Mouse (Mus musculus) intestine, embryonic 14.5 days (tissue): ENCODE results near the gene Celf5. TPM values are rescaled to one million over a fixed set of nuclear protein-coding genes. Genes with fewer than 3 reads are reported as not detected.
A peak's percentile ranks its signal among the peaks of the same experiment; 100 is the strongest.

Experiments used
- ATAC-seq: fragments of 200-750 bp; cut with Nextera tagmentation; replicated peaks from 2 replicates; pipeline ENCODE4 v1.8.0; 2017; ENCODE audit warnings: low read depth, moderate number of reproducible peaks, moderate TSS enrichment, moderate library complexity; ENCODE audit not compliant: low FRiP score, low TSS enrichment
- DNase-seq: peaks from one replicate; pipeline ENCODE4 v3.0.0-alpha.2; 2018; ENCODE audit warnings: low spot score
- H3K27ac ChIP-seq: fragments of 300-500 bp; sonication (generic); 2 replicates; pipeline ENCODE4 v1.5.1; 2014; ENCODE audit warnings: low read depth, mild to moderate bottlenecking, control low read depth
- H3K27me3 ChIP-seq: fragments of 300-500 bp; sonication (generic); replicated peaks from 2 replicates; pipeline ENCODE4 v1.6.1; 2014; ENCODE audit warnings: low read length, control low read depth; ENCODE audit not compliant: control insufficient read depth, insufficient read depth
- H3K36me3 ChIP-seq: fragments of 300-500 bp; sonication (generic); 2 replicates; pipeline ENCODE4 v1.6.1; 2014; ENCODE audit warnings: low read length, control low read depth; ENCODE audit not compliant: control insufficient read depth, insufficient read depth
- H3K4me1 ChIP-seq: fragments of 300-500 bp; sonication (generic); replicated peaks from 2 replicates; pipeline ENCODE4 v1.6.1; 2014; ENCODE audit warnings: low read length, control low read depth, mixed read lengths; ENCODE audit not compliant: control insufficient read depth, insufficient read depth
- H3K4me2 ChIP-seq: fragments of 300-500 bp; sonication (generic); 2 replicates; pipeline ENCODE4 v1.6.1; 2014; ENCODE audit warnings: low read length
- H3K4me3 ChIP-seq: fragments of 300-500 bp; sonication (generic); 2 replicates; pipeline ENCODE4 v1.5.1; 2014; ENCODE audit warnings: low read depth, low read length, control low read depth, mixed read lengths
- H3K9ac ChIP-seq: fragments of 300-500 bp; sonication (generic); 2 replicates; pipeline ENCODE4 v1.6.1; 2014; ENCODE audit warnings: mild to moderate bottlenecking, low read length
- H3K9me3 ChIP-seq: fragments of 300-500 bp; sonication (generic); 2 replicates; pipeline ENCODE4 v1.6.1; 2016; ENCODE audit warnings: low read length, control low read depth; ENCODE audit not compliant: control insufficient read depth
- WGBS: fragments of 180-500 bp; shearing (Covaris S2); extraction: QIAGEN DNeasy Blood & Tissue Kit; methylation state at CpG from one replicate; pipeline ENCODE4 v1.1.7; 2014; 5-methylcytosine and 5-hydroxymethylcytosine counted together
- polyA plus RNA-seq: library from polyadenylated mRNA; unstranded; fragments of >200 nt; fragmentation: Nextera tagmentation; extraction: Ambion mirVana; gene quantifications from 2 replicates; pipeline ENCODE4 v1.2.1, GENCODE M21; 2014

The Celf5 gene
- polyA plus RNA-seq, 1 experiment from 2014 or later = 1.3 TPM

DNA sequence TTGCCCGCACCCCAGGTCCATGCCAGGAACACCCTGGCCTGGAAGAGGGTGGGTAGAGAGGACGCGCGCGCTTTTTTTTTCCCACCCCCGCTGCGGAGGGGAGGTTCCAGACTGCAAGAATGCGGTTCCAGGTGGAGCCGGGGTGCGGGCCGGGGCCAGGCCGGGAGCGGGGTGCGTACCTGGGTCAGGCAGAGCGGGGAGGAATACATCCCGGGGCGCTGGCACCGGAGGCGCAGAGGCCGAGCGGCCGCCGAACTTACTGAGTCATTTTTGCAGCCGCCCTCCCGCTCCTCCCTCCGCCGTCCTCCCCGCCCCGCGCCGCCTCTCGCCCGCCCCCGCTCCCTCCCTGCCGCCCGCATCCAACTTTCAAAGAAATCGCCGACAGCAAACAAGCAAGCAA lies 55.6 kb downstream of the Celf5 start:
- DNase-seq (no peak), ATAC-seq (no peak)
- H3K4me1 ChIP-seq = peaks cover 23% of the 10 kb centered on the region
- H3K9me3 ChIP-seq = no peaks in the 10 kb centered on the region
- H3K4me3 ChIP-seq = peak overlapping the region; percentile 58
- H3K27me3 ChIP-seq = peaks cover 3% of the 10 kb centered on the region; the same call in 1 of the 2 replicates
- peak overlapping the region; percentile 75 for H3K4me2 ChIP-seq
- H3K36me3 ChIP-seq = no peaks in the 10 kb centered on the region
- 0 out of 2 replicates have a peak overlapping the region, but pooled peaks have one; percentile 33 for H3K27ac ChIP-seq
- H3K9ac ChIP-seq = peak overlapping the region; percentile 65
- WGBS = 1% methylated on average over 38 of the region's 38 CpGs

DNA sequence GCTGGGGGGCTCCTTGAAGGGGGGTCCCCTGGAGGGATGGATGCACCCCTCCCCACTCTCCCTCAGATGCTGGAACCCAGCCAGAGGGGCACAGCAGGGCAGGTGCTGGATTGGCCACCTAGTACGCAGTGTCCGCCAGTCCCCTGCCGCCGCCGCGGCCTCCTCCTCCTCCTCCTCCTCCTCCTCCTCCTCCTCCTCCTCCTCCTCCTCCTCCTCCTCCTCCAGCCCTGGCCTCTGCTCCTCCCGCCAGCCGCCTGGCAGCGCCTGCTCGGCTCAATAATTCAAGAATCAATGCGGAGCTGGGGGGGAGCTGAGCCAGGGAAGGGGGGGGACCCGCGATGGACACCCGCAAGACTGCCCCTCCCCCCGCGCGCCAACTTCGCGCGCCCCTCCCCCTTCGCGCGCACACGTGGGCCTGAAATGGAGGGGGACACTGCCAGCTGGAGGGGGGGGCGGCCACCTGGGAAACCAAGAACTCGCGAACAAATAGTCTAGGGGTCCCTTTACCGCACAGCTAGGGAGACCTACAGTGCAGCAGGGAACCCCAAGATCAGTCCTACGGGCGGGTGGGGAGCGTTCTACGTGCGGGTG lies 56.3 kb downstream of the Celf5 start:
- peaks cover 23% of the 10 kb centered on the region for H3K4me1 ChIP-seq
- ATAC-seq (no peak), DNase-seq (no peak)
- H3K27me3 ChIP-seq = peaks cover 3% of the 10 kb centered on the region; the same call in 1 of the 2 replicates
- H3K27ac ChIP-seq = 0 out of 2 replicates have a peak overlapping the region, but pooled peaks have one; percentile 33
- H3K4me3 ChIP-seq = peak overlapping the region; percentile 58
- peak overlapping the region; percentile 75 for H3K4me2 ChIP-seq
- no peaks in the 10 kb centered on the region for H3K9me3 ChIP-seq
- under 1% methylated on average over 21 of the region's 33 CpGs for WGBS
- H3K36me3 ChIP-seq = no peaks in the 10 kb centered on the region
- peak overlapping the region; percentile 65 for H3K9ac ChIP-seq

DNA sequence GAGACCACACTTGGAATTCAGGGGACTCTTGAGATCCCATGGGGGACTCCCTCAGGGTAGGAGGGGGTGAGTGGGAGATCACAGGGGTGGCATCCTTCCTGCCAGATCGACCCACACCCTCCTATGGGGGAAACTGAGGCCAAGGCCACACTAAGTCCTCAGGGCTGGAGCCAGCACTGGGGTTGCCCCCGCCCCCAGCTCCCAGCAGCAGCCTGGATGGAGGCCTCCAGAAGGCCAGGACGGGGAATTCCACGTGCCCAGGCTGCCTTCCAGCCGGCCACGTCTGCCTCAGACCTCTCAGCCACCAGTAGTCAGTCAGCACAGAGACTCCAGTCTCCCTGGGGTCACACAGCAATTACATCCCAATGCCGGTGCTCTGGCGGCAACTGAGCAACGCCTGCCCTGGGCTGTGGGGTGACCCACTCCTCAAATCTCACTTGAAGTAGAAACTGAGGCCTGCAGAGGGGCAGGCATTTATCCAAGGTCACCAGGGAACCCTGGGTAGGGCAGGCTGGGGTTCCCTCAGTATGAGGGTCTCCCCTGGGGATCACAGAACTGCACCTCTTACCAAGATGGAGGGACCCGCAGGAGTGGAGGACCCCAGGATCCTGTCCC lies 57.2 kb downstream of the Celf5 start:
- Histone ChIP-seq H3K27me3 (peaks cover 3% of the 10 kb centered on the region; the same call in 1 of the 2 replicates), H3K4me1 (peaks cover 23% of the 10 kb centered on the region), H3K36me3 (no peaks in the 10 kb centered on the region; the same call in 1 of the 2 replicates), H3K4me2 (peak overlapping the region; percentile 75), H3K9me3 (no peaks in the 10 kb centered on the region), H3K27ac (peak overlapping the region; percentile 51; the same call in 1 of the 2 replicates), H3K9ac (no peak overlapping the region), H3K4me3 (peak overlapping the region; percentile 58)
- DNase-seq = no peak
- no peak for ATAC-seq
- WGBS = 39% methylated on average over 10 of the region's 10 CpGs

DNA sequence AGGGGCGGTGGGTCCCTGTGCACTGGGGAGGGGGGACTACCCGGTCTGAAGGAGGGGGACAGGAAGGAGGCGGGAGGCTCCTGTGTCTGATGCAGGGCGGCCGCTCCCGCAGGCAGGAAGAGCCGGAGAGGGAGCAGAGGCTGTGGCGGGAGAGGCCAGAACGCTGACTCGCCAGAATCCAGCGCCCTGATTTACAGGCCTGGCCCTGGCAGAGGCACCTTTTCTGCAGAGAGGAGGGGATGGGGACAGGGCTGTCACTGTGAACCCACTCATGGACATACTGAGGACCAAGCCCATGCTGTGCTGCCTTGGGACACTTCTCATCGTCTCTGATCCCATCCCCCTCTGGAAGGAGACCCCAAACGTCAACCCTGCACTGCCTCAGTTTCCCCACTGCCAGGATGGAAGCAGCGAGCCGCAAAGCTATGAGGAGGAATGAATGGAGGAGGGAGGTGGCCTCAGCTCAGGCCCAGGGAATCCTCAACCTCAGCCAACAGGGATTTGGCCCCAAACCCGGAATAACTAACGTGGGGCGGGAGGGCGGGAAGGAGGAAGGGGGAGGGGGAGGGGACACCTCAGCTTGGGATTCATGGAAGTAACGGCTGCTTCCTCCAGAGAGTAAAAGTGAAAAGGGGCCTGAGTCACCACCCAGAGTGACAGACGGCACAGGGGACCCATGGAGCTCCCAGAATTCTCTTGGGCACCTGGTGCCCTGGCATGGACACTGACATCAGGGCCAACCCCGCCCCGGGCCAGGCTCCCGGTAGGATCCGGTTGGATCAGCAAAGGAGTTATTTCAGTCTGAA lies 58.1 kb downstream of the Celf5 start:
- H3K9me3 ChIP-seq = no peaks in the 10 kb centered on the region
- 8% methylated on average over 25 of the region's 25 CpGs for WGBS
- peak; percentile 65 for DNase-seq
- peak overlapping the region; percentile 40 for H3K9ac ChIP-seq
- H3K4me3 ChIP-seq = peak overlapping the region; percentile 58
- peaks cover 3% of the 10 kb centered on the region; the same call in 1 of the 2 replicates for H3K27me3 ChIP-seq
- H3K4me2 ChIP-seq = peak overlapping the region; percentile 75
- peak overlapping the region; percentile 51; the same call in 1 of the 2 replicates for H3K27ac ChIP-seq
- ATAC-seq = 0 out of 2 replicates have a peak, but pooled peaks have one; percentile 14
- H3K36me3 ChIP-seq = peaks cover 4% of the 10 kb centered on the region; the same call in 1 of the 2 replicates
- peaks cover 23% of the 10 kb centered on the region for H3K4me1 ChIP-seq

DNA sequence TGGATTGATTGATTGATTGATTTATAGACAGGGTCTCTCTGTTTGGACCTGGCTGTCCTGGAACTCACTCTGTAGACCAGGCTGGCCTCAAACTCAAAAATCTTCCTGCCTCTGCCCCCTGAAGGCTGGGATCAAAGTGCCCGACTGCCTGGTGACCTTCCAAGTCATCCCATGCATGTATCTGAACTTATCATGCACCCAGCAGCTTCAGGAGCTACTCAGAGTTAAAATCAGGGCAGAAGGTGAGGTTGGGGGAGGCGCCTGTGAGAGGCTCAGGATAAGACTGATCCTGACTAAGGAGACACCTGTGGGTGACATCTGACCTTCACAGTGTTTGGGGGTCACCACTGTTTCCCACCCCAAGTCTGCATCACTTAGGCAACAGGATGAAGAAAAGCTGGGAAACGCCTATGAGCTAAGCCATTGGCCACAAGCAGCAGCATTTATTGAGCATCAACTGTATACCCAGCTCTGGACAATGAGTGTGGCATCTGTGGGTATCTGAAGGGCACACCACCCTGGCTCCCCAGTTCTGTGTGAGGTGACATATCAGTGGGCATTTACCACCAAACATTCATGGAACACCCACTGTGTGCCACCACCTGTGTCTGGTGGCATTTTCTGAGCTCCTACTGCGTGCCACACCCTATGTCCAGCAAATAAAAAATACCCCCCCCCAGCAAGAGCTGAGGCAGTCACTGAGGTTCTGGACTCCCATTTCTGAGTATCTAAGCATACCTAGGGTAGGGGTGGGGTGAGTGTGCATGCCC lies 58.8 kb downstream of the Celf5 start:
- peak overlapping the region; percentile 75 for H3K4me2 ChIP-seq
- peak overlapping the region; percentile 40 for H3K9ac ChIP-seq
- WGBS = 69% methylated on average over 4 of the region's 4 CpGs
- H3K27me3 ChIP-seq = peaks cover 3% of the 10 kb centered on the region; the same call in 1 of the 2 replicates
- H3K36me3 ChIP-seq = peaks cover 7% of the 10 kb centered on the region; the same call in 1 of the 2 replicates
- H3K9me3 ChIP-seq = no peaks in the 10 kb centered on the region
- no peak overlapping the region for H3K4me3 ChIP-seq
- DNase-seq (peak; percentile 50), ATAC-seq (no peak)
- H3K4me1 ChIP-seq = peaks cover 26% of the 10 kb centered on the region
- H3K27ac ChIP-seq = peak overlapping the region; percentile 51; the same call in 1 of the 2 replicates

DNA sequence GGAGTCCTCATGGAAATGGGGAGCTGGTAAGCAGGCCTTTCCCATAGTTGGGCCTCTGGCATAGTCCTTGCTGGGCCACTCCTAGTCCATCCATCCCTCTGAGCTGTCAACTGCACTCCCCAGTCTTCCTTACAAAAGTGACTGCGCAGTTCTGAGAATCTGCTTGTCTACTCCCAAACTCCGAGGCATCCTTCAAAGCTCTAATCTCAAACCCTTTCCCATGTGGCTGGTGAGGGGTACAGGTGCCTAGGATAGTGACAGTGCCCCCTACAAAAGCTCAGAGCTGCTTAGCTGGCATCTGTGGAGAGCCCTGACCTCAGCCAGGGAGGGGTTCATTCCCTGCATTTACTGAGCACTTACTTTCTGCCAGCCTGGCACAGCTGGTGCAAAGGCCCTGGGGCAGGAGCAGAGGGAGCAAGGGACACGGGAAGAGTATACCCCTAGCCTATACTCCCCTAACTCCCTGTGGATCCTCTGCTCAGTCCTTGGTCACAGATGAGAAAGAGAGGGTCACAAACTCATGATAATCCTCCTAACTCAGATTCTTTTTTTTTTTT lies 59.8 kb downstream of the Celf5 start:
- no peak for DNase-seq
- WGBS = 89% methylated on average over 3 of the region's 3 CpGs

DNA sequence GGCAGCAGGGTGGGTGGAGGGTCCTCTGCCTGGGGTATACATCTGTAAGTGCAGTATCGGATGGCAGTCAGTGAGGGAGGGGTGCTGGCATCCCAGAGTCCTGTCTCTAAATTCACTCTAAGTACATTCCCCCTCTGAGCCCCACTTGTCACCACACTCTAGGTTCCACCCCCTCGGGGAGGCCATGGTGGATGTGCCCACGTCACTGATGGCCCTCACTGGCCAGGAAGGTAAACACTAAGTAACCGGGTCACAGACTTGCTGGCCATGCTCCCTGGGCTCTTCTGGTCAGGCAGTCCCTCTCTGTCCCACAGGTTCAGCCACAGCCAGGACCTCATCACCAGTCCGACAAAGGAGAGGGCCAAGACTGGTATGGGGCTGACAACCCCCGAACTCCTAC lies 60.3 kb downstream of the Celf5 start:
- H3K9ac ChIP-seq = no peak overlapping the region
- H3K4me3 ChIP-seq = no peak overlapping the region
- H3K27ac ChIP-seq = no peak overlapping the region
- peaks cover 35% of the 10 kb centered on the region for H3K4me1 ChIP-seq
- no peaks in the 10 kb centered on the region; the same call in 1 of the 2 replicates for H3K27me3 ChIP-seq
- WGBS = 74% methylated on average over 6 of the region's 6 CpGs
- no peak overlapping the region for H3K4me2 ChIP-seq
- ATAC-seq (no peak), DNase-seq (peak; percentile 49)
- H3K36me3 ChIP-seq = peaks cover 7% of the 10 kb centered on the region; the same call in 1 of the 2 replicates
- H3K9me3 ChIP-seq = no peaks in the 10 kb centered on the region

More for the DNA sequence above, 59.8 kb downstream of the Celf5 start:
- peaks cover 29% of the 10 kb centered on the region for H3K4me1 ChIP-seq
- no peaks in the 10 kb centered on the region for H3K9me3 ChIP-seq
- no peak overlapping the region for H3K27ac ChIP-seq
- peaks cover 7% of the 10 kb centered on the region; the same call in 1 of the 2 replicates for H3K36me3 ChIP-seq
- no peak overlapping the region for H3K4me2 ChIP-seq
- no peaks in the 10 kb centered on the region; the same call in 1 of the 2 replicates for H3K27me3 ChIP-seq
- H3K4me3 ChIP-seq = no peak overlapping the region
- ATAC-seq = no peak
- no peak overlapping the region for H3K9ac ChIP-seq
